Mouse (Mus musculus) ES-CJ7 (cell line): ENCODE data around the gene Ube3b.

ENCODE experiments used
- DNase-seq: peaks from one replicate; pipeline ENCODE4 v3.0.0; 2011; ENCODE audit warnings: low read depth, low spot score

The Ube3b gene

DNA sequence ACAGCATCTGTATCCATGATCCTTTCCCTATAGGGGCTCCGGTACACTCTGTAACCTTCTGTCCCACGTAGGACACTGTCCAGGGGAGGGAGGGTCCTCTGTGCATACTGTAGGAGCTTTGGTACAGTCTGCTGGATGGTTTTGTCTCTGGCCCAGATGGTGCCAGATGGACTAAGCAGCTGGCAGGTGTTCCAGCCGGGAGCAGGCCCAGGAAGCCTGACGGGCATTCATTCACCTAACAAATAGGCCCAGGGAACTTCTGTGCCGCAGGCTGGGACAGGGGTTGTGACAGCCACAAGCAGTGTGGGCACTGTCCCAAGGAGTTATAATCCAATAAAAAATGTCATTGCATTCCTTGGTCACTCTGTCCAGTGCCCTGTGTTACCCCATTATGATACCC lies 43.6 kb downstream of the Ube3b start:
- no peak for DNase-seq

DNA sequence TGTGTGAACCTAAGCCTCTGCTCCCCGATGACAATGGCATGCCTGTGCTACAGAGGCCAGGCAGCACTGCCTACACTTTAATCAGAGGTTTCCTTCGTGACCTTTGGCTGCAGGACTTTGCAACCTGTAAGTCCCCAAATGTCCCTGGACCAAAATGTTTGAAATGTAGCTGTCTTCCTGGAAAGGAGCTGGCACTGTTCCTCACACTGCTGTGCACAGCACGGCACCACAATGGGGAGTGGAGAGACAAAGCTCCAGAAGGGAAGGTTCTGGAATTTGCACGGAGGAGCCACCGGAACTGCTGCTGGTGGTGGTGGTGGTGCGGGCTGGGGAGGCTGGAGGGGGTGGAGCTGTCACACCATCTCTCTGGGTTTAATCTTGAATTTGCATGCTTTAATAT lies 46.3 kb downstream of the Ube3b start:
- DNase-seq: no peak

DNA sequence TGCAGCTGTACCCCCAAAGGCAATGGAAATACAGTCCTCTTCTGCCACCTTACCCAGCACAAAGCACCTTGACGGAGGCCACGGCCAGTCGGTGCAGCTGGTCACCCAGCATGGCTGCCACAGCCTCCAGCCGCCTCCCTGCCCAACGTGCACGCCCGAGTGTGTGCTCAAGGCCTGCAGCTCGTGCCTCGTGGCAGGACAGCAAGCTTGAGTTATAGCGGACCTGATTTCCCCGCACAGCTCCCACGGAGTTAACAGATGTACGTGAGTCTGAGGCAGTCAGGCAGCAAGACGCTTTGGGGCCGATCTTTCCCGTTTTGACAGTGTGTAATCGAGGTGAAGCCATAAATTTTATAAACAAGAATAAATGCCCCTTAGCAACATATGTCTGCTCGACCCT lies 48.2 kb downstream of the Ube3b start:
- DNase-seq: no peak

DNA sequence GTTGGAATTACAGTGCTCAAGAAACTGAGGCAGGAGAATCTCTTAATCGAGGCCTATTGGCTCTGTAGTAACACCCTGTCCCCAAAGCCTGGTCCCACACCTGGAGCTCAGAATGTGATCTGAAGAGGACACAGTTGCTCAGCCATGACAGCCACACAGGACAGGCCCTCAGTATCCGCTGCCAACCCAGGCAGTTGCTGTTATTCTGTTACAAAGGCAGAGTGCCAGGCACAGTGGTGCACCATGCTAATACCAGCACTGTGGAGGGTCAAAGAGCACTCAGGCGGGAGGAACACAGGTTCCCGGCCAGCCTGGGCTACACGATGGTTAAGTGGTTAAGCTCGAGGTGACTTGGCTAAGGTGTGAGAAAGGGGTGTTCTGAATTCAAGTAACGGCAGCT lies 49.4 kb downstream of the Ube3b start:
- DNase-seq: no peak

DNA sequence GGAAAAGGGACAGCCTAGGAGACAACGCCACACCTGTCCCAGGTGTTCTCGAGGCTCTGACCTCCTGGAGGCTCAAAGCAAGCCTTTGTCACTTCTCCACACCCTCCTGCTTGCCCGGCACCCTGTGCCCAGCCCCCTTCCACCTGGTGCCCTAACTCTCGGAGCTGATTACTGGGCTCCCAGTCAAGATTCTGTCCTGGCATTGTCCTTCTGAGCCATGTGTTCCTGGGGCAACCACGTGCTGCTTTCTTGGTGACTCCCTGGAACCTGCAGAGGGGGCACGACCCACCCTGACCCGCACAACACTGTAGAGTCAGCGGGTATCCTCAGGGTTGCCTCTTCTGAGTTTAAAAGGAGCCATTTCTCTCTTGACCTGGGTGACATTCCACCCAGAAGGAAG lies 54.0 kb downstream of the Ube3b start:
- no peak for DNase-seq

DNA sequence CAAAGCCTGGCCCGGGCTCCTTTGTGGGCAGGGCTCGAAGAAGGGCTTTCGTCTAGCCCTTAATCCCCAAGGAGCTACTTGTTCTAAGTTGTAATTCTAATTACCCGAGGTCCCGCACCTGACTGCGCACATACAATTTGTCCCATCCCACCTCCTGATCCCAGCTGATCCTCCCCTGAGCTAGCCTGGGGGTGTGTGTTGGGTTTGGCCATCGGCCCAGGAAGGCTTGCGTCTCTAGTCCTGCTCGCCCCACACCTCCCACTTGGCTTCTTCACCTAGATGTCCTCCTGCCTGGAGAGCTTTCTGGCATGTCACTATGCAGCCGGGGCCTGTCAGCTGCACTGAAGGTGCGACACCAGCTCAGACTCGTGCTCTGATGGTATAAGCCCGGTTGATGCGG lies 55.2 kb downstream of the Ube3b start:
- DNase-seq: no peak

DNA sequence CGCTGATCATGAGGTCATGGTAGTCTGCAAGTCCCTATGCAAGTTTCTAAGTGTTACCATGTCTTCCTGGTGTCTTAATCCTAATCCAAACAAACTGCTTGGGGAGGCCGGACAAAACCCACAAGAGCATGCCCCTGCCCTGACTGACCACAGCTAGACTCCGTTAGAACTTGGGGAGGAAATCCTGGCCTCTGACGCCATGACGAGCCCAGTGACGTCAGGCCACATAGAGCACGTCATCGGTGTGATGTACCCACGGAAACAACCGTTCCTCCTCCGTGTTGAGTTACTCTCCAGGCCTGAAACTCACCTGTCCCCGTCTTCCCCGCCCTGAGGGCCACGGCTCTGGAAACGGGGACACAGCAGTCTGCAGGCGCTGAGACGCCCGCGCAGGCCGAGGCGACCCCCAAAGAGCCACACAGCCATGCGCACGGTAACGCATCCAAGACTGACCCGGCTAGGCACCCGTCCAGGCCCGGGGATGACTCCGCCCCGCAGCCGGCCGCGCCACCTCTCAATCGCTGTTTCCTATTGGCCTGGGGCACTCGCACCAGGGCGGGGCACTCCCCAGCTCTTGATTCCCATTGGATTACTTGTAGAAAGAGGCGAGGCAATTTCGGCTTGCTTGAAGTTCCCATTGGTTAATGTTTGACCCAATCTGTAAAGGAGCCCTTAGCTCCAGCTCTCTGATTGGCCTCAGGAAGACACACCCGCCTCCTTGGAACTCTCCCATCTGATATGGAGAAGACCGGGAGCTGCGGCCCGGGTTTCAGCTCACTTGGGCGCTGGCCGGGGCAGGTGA lies 63.4 kb downstream of the Ube3b start, which contains the start of the genes Mmab and Mvk:
TSS of gene Mmab (minus strand) at position 495 of the 802 bp plus-strand sequence.
TSS of gene Mvk (plus strand) at position 704 of the 802 bp plus-strand sequence.
- DNase-seq: peak; percentile 99

DNA sequence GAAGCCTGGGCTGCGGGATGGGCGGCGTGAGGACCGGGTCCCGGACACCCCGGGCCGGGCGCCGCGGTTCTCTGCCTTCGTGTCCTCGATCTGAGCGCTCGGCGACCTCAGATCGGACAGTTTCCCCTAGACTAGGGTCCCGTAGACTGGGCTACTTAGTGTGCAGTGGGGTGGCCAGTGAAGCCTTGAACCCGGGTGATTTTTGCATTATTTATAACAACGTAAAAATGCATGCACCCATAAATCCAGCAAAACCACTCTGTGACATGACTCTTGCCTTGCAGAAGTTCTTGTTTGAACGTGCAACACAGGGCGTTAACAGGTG lies 63.9 kb downstream of the Ube3b start:
- no peak for DNase-seq

DNA sequence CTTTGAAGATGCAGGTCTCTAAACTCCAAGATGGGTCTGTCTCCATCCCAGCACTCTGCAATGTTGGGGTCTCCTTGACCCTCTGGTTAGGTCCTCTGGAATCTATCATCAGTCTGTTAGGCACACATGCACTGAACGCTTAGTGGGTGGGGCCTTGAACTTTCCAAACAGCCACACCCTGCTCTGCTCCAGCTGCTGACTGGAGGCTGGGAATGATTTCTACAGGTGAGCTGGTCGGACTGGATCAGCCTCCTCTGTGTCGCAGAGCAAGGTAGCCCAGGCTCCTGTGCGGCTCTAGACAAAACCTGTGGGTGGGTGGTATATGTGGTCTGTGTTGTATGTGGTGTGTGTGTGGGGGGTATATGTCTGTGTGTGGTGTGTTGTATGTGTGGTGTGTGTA lies 68.6 kb downstream of the Ube3b start:
- no peak for DNase-seq

DNA sequence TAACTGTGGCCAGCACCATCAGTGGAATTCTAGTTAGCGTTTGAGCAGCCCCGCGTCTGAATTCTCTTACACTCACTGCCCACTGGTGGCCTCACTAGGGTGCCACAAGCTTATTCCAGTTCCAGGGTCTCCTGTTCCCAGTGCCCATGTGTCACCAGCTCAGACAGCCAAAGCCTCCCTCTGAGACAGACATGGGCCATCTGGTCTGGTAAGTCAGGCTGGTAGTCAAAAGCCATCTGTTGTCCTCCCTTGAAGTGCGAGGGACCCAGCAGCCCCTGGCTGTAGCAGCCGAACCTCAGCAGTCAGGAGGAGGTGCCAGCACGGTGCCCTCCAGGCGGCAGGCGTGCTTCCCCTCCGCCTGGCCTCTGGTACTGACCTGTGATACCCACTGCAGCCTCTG lies 75.9 kb downstream of the Ube3b start:
- no peak for DNase-seq

DNA sequence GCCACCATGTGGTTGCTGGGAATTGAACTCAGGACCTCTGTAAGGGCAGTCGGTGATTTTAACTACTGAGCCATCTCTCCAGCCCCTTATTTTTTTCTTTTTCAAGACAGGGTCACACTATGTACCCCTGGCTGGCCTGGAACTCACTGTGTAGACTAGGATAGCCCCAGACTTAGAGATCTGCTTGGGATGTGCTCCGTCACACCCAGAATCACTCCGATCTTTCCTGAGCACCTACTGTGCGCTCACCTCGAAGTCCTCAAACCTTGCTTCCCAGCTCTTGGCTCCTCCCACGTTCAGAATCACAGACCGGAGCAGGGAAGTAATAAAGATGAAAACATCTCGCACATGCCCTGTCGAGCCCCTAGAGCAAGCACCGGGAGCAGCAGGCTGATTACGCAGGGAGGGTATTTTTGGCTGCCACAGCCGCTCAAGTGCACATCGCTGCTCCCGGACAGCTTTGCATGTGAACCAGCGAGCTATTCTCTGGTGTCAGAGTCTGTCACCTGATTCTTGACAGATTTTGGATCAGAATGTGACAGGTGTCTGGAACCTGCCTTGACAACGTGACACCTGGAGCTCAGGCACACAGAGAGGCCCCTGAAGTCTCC lies 76.7 kb downstream of the Ube3b start:
- DNase-seq: no peak

DNA sequence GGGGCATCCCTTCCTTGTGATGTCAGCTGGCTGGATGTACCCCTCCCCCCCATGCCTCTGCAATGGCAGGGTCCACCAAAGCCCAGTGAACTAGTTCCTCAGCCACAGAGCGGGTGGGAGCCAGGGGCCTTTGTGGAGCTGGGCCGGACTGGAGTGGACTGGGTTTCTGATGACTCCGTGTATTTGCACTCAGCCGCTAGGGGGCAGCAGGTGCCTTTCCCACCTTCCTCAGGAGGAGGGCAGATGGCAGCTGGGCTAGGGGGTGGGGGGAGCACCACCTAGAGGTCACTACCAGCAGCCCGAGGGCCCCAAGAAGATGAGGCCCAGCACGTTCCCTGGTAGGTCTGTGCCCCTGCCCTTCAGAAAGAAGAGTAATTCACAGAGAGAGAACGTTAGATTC lies 80.8 kb downstream of the Ube3b start:
- DNase-seq: peak; percentile 82

DNA sequence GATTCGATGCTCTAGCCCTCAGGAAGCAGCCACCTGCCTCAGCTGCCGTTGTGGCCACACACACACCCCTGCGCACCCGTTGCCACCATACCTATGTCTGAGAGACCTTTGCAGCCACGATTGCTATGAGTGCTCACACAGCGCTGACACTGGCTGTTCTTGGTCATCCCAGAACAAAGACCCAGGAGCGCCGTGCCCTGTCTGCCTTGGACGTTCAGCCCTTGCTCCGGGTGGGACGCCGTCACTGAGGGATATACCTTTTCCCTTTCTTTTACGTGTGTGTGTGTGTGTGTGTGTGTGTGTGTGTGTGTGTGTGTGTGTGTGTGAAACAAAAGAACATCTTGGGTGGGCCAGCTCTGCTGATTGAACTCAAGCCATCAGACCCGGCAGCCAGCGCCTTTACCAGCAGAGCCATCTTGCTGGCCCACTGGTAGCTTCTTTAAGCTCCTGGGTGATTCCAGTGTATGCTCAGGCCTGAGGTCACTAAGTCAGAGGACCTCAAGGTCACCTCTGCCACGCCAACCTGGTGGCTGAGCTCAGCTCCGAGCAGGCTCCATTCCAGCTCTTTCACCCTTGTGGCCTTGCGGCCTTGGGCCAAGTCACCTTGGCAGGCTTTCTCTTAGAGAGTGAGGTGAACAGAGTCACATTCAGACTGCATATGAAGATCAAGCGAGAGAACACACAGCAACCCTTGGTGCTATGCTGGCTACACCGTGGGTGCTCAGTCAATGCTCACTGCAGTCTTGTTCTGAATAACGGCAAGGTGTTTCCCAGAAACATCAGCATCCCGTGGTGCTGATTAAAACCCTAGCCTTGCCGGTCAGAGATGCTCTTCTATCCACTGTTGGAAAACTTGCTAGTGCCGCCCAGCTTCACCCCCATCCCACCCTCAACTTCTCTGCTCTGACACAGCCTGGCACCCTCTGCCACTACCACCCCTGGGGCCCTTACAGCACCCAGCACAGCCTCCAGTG lies 81.9 kb downstream of the Ube3b start:
- DNase-seq: peak; percentile 74

DNA sequence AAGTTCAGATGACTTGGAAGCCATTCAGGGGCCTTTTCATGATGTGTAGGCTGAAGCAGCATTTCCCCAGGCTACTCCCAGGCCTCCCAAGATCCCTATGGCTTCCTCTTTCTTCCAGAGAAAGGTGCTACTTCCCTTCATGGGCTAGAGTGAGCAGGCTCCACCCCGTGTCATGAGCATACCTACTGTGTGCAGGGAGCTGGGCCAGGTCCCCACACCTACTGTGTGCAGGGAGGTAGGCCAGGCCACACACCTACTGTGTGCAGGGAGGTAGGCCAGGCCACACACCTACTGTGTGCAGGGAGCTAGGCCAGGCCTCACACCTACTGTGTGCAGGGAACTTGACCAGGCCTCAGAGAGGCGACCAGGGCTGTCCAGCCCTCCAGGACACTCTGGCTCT lies 84.2 kb downstream of the Ube3b start:
- no peak for DNase-seq

DNA sequence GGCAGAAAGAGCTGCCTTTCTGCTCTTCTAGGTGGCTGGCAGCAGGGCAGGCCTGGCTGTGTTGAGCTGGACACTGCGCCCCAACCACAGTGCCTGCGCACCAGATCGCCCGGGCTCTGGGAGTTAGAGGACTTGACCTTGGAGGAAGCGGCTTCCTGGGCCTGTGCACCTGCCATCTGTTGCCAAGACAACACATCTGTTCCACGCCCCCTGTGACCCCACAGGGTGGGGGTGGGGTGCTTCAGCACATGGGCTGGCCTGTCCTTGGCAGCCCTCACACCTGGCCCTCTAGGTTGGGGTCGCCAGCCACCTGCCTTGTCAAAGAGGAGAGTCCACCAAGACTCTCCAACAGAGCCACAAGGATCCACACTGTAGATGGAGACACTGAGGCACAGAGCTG lies 85.2 kb downstream of the Ube3b start:
- DNase-seq: peak; percentile 51

DNA sequence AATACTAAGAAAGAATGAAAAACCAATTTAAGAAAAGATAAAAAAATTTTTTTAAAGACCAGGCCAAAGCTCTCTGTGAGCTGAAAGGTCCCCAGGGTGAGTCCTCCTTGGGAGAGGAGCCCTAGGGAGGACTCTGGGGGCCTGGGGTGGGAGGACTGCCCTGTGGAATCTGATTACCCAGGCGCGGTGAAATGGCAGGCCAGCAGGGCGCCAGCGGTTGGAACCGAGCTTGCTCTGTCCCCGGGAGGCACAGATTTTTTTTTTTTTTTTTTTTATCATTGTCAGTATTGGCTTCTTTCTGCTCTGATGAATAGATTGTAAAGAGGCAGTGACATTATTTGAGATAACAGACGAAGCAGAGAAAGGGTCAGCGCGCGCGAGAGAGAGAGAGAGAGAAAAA lies 86.6 kb downstream of the Ube3b start:
- DNase-seq: no peak

DNA sequence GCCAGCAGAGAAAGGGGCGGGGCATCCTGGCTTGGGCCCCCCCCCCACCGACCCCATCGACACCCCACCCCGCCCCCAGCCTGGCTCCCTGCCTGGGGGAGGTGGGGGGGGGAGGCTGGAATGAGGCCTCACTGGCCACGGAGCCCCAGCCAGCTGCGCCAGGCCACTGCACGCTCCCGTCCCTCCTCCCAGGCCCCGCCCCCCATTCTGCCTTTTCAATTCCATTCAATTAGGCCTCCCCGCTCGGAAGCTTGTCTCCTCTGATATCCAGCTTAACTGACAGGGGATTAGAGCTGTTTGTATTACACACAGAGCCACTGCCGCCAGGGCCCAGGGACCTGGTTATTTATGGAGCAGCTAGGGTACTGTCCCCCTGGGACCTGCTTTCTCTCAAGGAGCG lies 87.0 kb downstream of the Ube3b start:
- peak; percentile 52 for DNase-seq

DNA sequence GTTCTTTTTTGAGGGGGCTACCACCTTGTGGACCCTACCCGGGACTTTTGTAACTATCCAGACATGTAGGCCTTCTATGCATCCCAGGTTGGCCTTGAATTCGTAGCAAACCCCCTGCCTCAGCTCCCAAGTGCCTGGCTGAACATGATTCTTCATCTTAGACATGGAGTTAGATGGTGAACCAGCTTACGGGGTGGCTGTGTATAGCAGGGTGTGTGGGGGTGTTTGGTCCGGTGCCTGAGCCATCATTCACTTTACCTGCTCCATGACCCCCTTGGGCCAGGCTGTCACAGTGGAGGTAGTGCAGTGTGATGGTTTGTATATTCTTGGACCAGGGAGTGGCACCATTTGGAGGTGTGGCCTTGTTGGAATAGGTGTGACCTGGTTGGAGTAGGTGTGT lies 87.6 kb downstream of the Ube3b start:
- DNase-seq: no peak

DNA sequence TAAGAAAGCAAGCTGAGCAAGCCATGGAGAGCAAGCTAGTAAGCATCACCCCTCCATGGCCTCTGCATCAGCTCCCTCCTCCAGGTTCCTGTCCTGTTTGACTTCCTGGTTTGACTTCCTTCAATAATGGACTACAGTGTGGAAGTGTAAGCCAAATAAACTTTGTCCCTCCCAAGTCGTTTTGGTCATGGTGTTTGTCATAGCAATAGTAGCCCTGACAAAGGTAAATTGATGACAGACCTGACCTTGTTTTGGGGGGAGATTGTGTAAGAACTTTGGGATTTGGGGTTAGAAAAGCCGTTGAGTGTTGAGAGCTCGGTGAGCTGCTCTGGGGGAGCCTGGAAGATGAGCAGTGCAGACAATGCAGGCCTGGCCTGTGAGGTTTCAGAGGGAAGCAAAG lies 90.0 kb downstream of the Ube3b start:
- no peak for DNase-seq
